Mouse (Mus musculus) MEL (cell line): ENCODE data around the gene Zeb2. TPM values are rescaled to one million over a fixed set of nuclear protein-coding genes. Genes with fewer than 3 reads are reported as not detected.

ENCODE experiments used
- DNase-seq: peaks from one replicate; pipeline ENCODE4 v3.0.0; 2011; ENCODE audit warnings: low read depth, low spot score
- H3K27ac ChIP-seq: 2 replicates; pipeline ENCODE4 v1.5.1; 2012; ENCODE audit warnings: low read depth, mild to moderate bottlenecking, control low read depth, low read length, moderate library complexity; ENCODE audit not compliant: control insufficient read depth
- H3K27me3 ChIP-seq, 2 experiments: fragments of 150-350 bp in 1 of 2; sonication (generic) in 1 of 2; 2 replicates each; pipeline ENCODE4 v1.6.1; 2012; ENCODE audit warnings: low read length in 2 of 2, mild to moderate bottlenecking in 2 of 2, improper control_type of control experiment in 1 of 2, moderate library complexity in 1 of 2; ENCODE audit not compliant: insufficient read depth in 2 of 2, control insufficient read depth in 1 of 2
- H3K36me3 ChIP-seq, 2 experiments: 2 replicates each; pipeline ENCODE4 v1.6.1; 2012 to 2014; ENCODE audit warnings: low read length in 2 of 2, improper control_type of control experiment in 1 of 2, inconsistent platforms in 1 of 2, mild to moderate bottlenecking in 1 of 2; ENCODE audit not compliant: insufficient read depth in 2 of 2, control insufficient read depth in 1 of 2
- H3K4me1 ChIP-seq, 2 experiments: fragments of 150-350 bp in 1 of 2; sonication (generic) in 1 of 2; 2 replicates each; pipeline ENCODE4 v1.6.1; 2012; ENCODE audit warnings: low read length in 2 of 2, improper control_type of control experiment in 1 of 2, mild to moderate bottlenecking in 1 of 2; ENCODE audit not compliant: insufficient read depth in 2 of 2, control insufficient read depth in 1 of 2
- H3K4me3 ChIP-seq, 2 experiments: fragments of 150-350 bp in 1 of 2; sonication (generic) in 1 of 2; 2 replicates each; pipeline ENCODE4 v1.5.1; 2012; ENCODE audit warnings: low read depth in 2 of 2, low read length in 2 of 2, mild to moderate bottlenecking in 2 of 2, moderate library complexity in 2 of 2, control low read depth in 1 of 2, improper control_type of control experiment in 1 of 2; ENCODE audit not compliant: control insufficient read depth in 1 of 2, insufficient read depth in 1 of 2
- H3K79me2 ChIP-seq: 2 replicates; pipeline ENCODE4 v1.6.1; 2012; ENCODE audit warnings: mild to moderate bottlenecking, low read length, moderate library complexity; ENCODE audit not compliant: control insufficient read depth, poor library complexity, insufficient read depth
- H3K9ac ChIP-seq: 2 replicates; pipeline ENCODE4 v1.6.1; 2012; ENCODE audit warnings: low read depth, mild to moderate bottlenecking, control low read depth, low read length, moderate library complexity; ENCODE audit not compliant: control insufficient read depth, poor library complexity, severe bottlenecking
- H3K9me3 ChIP-seq: fragments of 150-350 bp; sonication (generic); replicated peaks from 2 replicates; pipeline ENCODE4 v1.6.1; 2012; ENCODE audit warnings: mild to moderate bottlenecking, low read length, improper control_type of control experiment, moderate library complexity; ENCODE audit not compliant: insufficient read depth
- BHLHE40 ChIP-seq: IDR thresholded peaks from 2 replicates; pipeline ENCODE4 v1.6.1; 2012; ENCODE audit warnings: low read depth, mild to moderate bottlenecking, inconsistent platforms, low read length, improper control_type of control experiment, borderline replicate concordance
- CHD2 ChIP-seq: IDR thresholded peaks from 2 replicates; pipeline ENCODE4 v1.6.1; 2011; ENCODE audit warnings: low read length, improper control_type of control experiment
- CTCF ChIP-seq, 3 experiments: IDR thresholded peaks in 2 of 3; conservative IDR thresholded peaks in 1 of 3; 2 replicates each; pipeline ENCODE4 v1.5.1; 2011 to 2012; ENCODE audit warnings: low read length in 3 of 3, low read depth in 2 of 3, mild to moderate bottlenecking in 2 of 3, improper control_type of control experiment in 1 of 3, inconsistent platforms in 1 of 3, mixed read lengths in 1 of 3, moderate library complexity in 1 of 3; ENCODE audit not compliant: control insufficient read depth in 1 of 3, insufficient read depth in 1 of 3, poor library complexity in 1 of 3, severe bottlenecking in 1 of 3
- E2F4 ChIP-seq: IDR thresholded peaks from 2 replicates; pipeline ENCODE4 v1.6.1; 2011; ENCODE audit warnings: low read depth, low read length, improper control_type of control experiment, borderline replicate concordance
- EP300 ChIP-seq, 2 experiments: IDR thresholded peaks; 2 replicates each; pipeline ENCODE4 v1.6.1; 2011; ENCODE audit warnings: improper control_type of control experiment in 2 of 2, low read length in 2 of 2, low read depth in 1 of 2, mild to moderate bottlenecking in 1 of 2
- ETS1 ChIP-seq: IDR thresholded peaks from 2 replicates; pipeline ENCODE4 v1.6.1; 2012; ENCODE audit warnings: low read depth, mild to moderate bottlenecking, inconsistent platforms, low read length, improper control_type of control experiment, moderate library complexity
- GABPA ChIP-seq: IDR thresholded peaks from 2 replicates; pipeline ENCODE4 v1.6.1; 2012; ENCODE audit warnings: low read depth, mild to moderate bottlenecking, inconsistent platforms, low read length, improper control_type of control experiment, moderate library complexity
- HCFC1 ChIP-seq: IDR thresholded peaks from 2 replicates; pipeline ENCODE4 v1.6.1; 2012; ENCODE audit warnings: low read depth, mild to moderate bottlenecking, inconsistent platforms, low read length, improper control_type of control experiment, moderate library complexity
- JUND ChIP-seq: IDR thresholded peaks from 2 replicates; pipeline ENCODE4 v1.6.1; 2011; ENCODE audit warnings: low read depth, mild to moderate bottlenecking, improper control_type of control experiment, low read length
- KAT2A ChIP-seq: conservative IDR thresholded peaks from 2 replicates; pipeline ENCODE4 v1.6.1; 2012; ENCODE audit warnings: low read depth, low read length, improper control_type of control experiment, inconsistent platforms
- MAZ ChIP-seq: IDR thresholded peaks from 2 replicates; pipeline ENCODE4 v1.6.1; 2012; ENCODE audit warnings: low read depth, mild to moderate bottlenecking, inconsistent platforms, low read length, improper control_type of control experiment
- MEF2A ChIP-seq: IDR thresholded peaks from 2 replicates; pipeline ENCODE4 v1.6.1; 2014; ENCODE audit warnings: low read depth, mild to moderate bottlenecking, inconsistent platforms, low read length, improper control_type of control experiment; ENCODE audit not compliant: poor library complexity, insufficient replicate concordance, severe bottlenecking; ENCODE audit errors: extremely low read depth
- MXI1 ChIP-seq: IDR thresholded peaks from 2 replicates; pipeline ENCODE4 v1.6.1; 2011; ENCODE audit warnings: mild to moderate bottlenecking, low read depth, low read length, improper control_type of control experiment
- MYB ChIP-seq: IDR thresholded peaks from 2 replicates; pipeline ENCODE4 v1.6.1; 2011; ENCODE audit warnings: mild to moderate bottlenecking, low read depth, low read length, improper control_type of control experiment
- NELFE ChIP-seq: IDR thresholded peaks from 2 replicates; pipeline ENCODE4 v1.6.1; 2011; ENCODE audit warnings: low read depth, low read length, improper control_type of control experiment
- NRF1 ChIP-seq: IDR thresholded peaks from 2 replicates; pipeline ENCODE4 v1.6.1; 2014; ENCODE audit warnings: low read depth, mild to moderate bottlenecking, inconsistent platforms, low read length, improper control_type of control experiment, moderate library complexity; ENCODE audit not compliant: poor library complexity, insufficient read depth, severe bottlenecking
- POLR2AphosphoS2 ChIP-seq: IDR thresholded peaks from 2 replicates; pipeline ENCODE4 v1.6.1; 2011; ENCODE audit warnings: low read length, improper control_type of control experiment
- RAD21 ChIP-seq: IDR thresholded peaks from 2 replicates; pipeline ENCODE4 v1.6.1; 2011; ENCODE audit warnings: mild to moderate bottlenecking, low read depth, low read length, improper control_type of control experiment
- SIN3A ChIP-seq: IDR thresholded peaks from 2 replicates; pipeline ENCODE4 v1.6.1; 2012; ENCODE audit warnings: low read length, improper control_type of control experiment, inconsistent platforms
- SMC3 ChIP-seq: IDR thresholded peaks from 2 replicates; pipeline ENCODE4 v1.6.1; 2011; ENCODE audit warnings: low read depth, low read length, improper control_type of control experiment
- TAL1 ChIP-seq: IDR thresholded peaks from 2 replicates; pipeline ENCODE4 v1.6.1; 2012; ENCODE audit warnings: mild to moderate bottlenecking, inconsistent platforms, low read length, moderate library complexity, mixed read lengths
- TCF12 ChIP-seq: IDR thresholded peaks from 2 replicates; pipeline ENCODE4 v1.6.1; 2014; ENCODE audit warnings: low read depth, mild to moderate bottlenecking, inconsistent platforms, low read length, improper control_type of control experiment, moderate library complexity
- UBTF ChIP-seq: IDR thresholded peaks from 2 replicates; pipeline ENCODE4 v1.6.1; 2012; ENCODE audit warnings: low read depth, mild to moderate bottlenecking, inconsistent platforms, low read length, improper control_type of control experiment, moderate library complexity, borderline replicate concordance; ENCODE audit not compliant: insufficient read depth
- USF1 ChIP-seq: IDR thresholded peaks from 2 replicates; pipeline ENCODE4 v1.6.1; 2014; ENCODE audit warnings: low read depth, mild to moderate bottlenecking, inconsistent platforms, low read length, improper control_type of control experiment, moderate library complexity
- ZC3H11A ChIP-seq: IDR thresholded peaks from 2 replicates; pipeline ENCODE4 v1.6.1; 2012; ENCODE audit warnings: low read depth, mild to moderate bottlenecking, inconsistent platforms, low read length, improper control_type of control experiment
- ZMIZ1 ChIP-seq: IDR thresholded peaks from 2 replicates; pipeline ENCODE4 v1.6.1; 2012; ENCODE audit warnings: low read depth, mild to moderate bottlenecking, inconsistent platforms, low read length, improper control_type of control experiment, moderate library complexity
- ZNF384 ChIP-seq: IDR thresholded peaks from 2 replicates; pipeline ENCODE4 v1.6.1; 2012; ENCODE audit warnings: low read depth, mild to moderate bottlenecking, inconsistent platforms, low read length, improper control_type of control experiment
- polyA plus RNA-seq, 2 experiments: library from polyadenylated mRNA; stranded (reverse) in 1 of 2; unstranded in 1 of 2; fragments of >175 nt in 1 of 2; fragments of >200 nt in 1 of 2; gene quantifications; 2 replicates each; pipeline versions ENCODE4 v1.2.1 to v1.2.4; 2012; ENCODE audit warnings: low replicate concordance in 2 of 2, low read depth in 1 of 2; ENCODE audit not compliant: insufficient read length in 2 of 2, insufficient read depth in 1 of 2, missing spikeins in 1 of 2
- total RNA-seq: library from RNA; depleted of rRNA; stranded (reverse); fragments of 300-350 nt; gene quantifications from 2 replicates; pipeline ENCODE4 v1.2.3, GENCODE M21; 2012

The Zeb2 gene
- total and polyA plus RNA-seq, 3 experiments: 12.8 to 12.9 TPM; not detected in 1

GRCm38 (mm10) chr2:45071296-45071695 is 45.9 kb downstream of the Zeb2 start:
- Histone ChIP-seq H3K9me3 (no peaks in the 10 kb centered on the region), H3K27ac (no peak overlapping the region), H3K9ac (no peak overlapping the region), H3K79me2 (peaks cover 8% of the 10 kb centered on the region), H3K4me3 (no peak overlapping the region), H3K36me3 (peaks cover 4 to 35% of the 10 kb centered on the region in 2 experiments), H3K4me1 (peaks cover 12 to 28% of the 10 kb centered on the region in 2 experiments; a peak in 3 of 4 replicates), H3K27me3 (no peaks in the 10 kb centered on the region)
- no peak for DNase-seq
- TF ChIP-seq GABPA: no peak
- TF ChIP-seq TAL1: no peak
- no peak for TF ChIP-seq ZC3H11A
- no peak for TF ChIP-seq ZMIZ1
- TF ChIP-seq MXI1: no peak
- no peak for TF ChIP-seq KAT2A
- TF ChIP-seq RAD21: no peak
- TF ChIP-seq ZNF384: no peak
- TF ChIP-seq MEF2A: no peak
- no peak for TF ChIP-seq SIN3A
- no peak for TF ChIP-seq UBTF
- no peak for TF ChIP-seq HCFC1
- no peak for TF ChIP-seq NELFE
- TF ChIP-seq SMC3: no peak
- TF ChIP-seq POLR2AphosphoS2: no peak
- no peak for TF ChIP-seq BHLHE40
- no peak for TF ChIP-seq MAZ
- no peak for TF ChIP-seq USF1

- Histone ChIP-seq H3K9me3 (no peaks in the 10 kb centered on the region), H3K27ac (no peak overlapping the region; the same call in 1 of the 2 replicates), H3K4me1 (peaks cover 12 to 28% of the 10 kb centered on the region in 2 experiments; a peak in 3 of 4 replicates), H3K79me2 (peaks cover 10% of the 10 kb centered on the region), H3K27me3 (no peaks in the 10 kb centered on the region), H3K9ac (no peak overlapping the region), H3K4me3 (no peak overlapping the region), H3K36me3 (peaks cover 4 to 35% of the 10 kb centered on the region in 2 experiments)
- no peak for DNase-seq
- TF ChIP-seq UBTF: no peak
- TF ChIP-seq EP300 (IDR thresholded peaks at IDR 0.05; ENCODE audit: low read depth in 1 of 2, low read length in 2 of 2): no peak
- no peak for TF ChIP-seq E2F4
- no peak for TF ChIP-seq KAT2A
- TF ChIP-seq ETS1: no peak
- no peak for TF ChIP-seq JUND
- no peak for TF ChIP-seq CTCF (IDR thresholded peaks at IDR 0.05 in 2 of 3, conservative IDR thresholded peaks at IDR 0.05 in 1 of 3; ENCODE audit: control insufficient read depth in 1 of 3, insufficient read depth in 1 of 3, low read depth in 2 of 3, low read length in 3 of 3, poor library complexity in 1 of 3, severe bottlenecking in 1 of 3)
- TF ChIP-seq NRF1: no peak
- no peak for TF ChIP-seq TCF12
- TF ChIP-seq HCFC1: no peak
- TF ChIP-seq MYB: no peak
- no peak for TF ChIP-seq CHD2
- TF ChIP-seq GABPA: no peak
These were observed 46.5 kb downstream of the Zeb2 start for GRCm38 (mm10) chr2:45070612-45071276.
